Mouse (Mus musculus) layer of hippocampus, adult 11-12 months (tissue): ENCODE measurements at regions not wholly inside any gene's neighbourhood (a gene's known extent, or its start where the extent isn't known, plus 50 kb on each side); places are given as distances from the start of the nearest gene placed in this dataset.

Experiments
- DNase-seq: peaks from one replicate; pipeline ENCODE4 v3.0.0; 2022; ENCODE audit warnings: low spot score

DNA sequence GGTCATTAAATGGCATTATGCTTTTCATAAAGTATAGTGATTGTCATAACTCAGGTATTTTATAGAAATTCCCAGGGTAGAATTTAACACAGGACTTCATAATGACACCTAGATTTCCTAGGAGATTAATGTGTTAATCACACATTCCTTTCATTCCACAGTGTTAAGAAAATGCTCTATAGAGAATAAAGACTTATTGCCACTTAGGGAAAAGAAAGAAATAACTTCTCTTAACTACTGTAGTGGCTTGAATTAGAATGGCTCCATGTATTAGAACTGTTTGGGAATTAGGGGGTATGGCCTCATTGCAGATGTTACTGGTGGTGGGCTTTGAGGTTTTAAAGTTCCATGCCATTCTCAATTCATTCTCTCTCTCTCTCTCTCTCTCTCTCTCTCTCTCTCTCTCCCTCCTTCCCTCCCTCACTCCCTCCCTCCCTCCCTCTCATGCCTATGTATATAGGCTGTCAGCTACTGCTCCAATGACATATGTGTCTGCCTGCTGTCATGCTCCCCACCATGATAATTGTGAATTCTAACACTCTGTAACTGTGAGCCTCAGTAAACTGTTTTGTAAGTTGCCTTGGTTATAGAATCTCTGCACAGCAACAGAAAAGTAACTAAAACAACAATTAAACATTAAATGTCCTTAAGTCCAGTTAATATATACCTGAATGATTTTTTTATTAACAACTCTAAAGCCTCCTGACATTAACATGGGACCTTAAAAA is 425.1 kb upstream of the Depdc1a start:
- no peak for DNase-seq

DNA sequence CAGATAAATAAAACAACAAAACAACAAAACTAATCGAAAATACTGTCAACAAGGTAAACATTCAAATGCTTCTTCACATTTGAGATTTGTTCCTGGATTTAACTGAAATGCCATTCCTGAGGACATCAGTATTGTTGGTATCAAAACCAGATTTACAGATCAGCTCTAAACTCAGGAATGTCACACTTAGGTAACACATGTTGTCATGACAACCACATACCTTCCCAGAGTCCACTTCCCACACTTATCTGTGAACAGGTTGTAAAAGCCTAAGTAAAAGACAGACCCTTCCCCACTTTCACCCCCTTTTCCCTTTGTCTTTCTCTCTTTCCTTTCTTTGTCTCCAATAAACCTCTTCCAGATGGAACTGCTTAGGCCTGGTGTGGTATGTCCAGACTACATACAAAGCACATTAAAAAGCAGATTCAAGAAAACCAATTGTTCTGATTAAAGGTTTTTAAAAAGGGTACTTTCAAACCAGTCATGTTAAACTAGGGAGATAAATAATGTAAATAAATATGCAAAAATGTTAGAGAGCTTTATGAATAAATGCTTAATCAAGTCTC is 438.2 kb upstream of the Depdc1a start:
- no peak for DNase-seq

DNA sequence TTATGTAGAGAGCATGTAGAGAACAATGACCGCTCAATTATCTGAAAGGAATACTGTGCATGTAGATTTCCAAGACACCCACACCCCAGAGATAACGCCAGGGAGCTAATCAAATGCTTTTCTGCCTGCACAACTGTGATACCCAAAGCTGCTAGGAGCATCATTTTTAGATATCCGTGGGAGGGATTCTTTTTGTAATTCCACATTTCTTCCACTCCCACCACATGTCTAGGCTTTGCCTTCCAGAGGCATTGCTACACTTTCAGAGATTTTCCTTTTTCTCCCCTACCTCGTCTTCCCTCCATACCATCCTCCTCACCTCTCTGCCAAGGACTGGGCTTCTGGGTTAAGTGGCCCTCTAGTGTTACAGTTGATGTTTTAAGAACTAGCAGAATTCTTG is 460.4 kb upstream of the Depdc1a start:
- peak; percentile 69 for DNase-seq

GRCm38 (mm10) chr3:159031581-159031980 is 463.7 kb upstream of the Depdc1a start:
- peak; percentile 59 for DNase-seq

DNA sequence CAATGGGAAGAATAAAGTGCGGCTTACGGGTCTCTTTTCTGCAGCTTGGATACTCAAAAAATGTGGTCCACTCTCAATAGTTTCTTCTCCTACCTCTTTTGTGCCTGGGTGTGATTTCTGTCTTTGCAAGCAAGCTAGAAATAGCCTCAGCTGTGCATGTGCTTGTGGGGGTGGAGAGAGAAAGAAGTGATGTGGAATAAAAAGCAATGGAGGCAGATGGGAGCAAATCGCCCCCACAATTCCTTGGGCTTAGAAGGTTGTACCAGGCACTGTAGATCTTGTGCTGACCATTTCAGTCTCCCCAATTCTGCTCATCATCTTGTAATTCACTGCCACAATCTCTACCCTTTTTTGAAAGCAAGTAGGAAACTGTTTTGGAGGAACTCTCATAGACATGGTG is 464.6 kb upstream of the Depdc1a start:
- peak; percentile 53 for DNase-seq

DNA sequence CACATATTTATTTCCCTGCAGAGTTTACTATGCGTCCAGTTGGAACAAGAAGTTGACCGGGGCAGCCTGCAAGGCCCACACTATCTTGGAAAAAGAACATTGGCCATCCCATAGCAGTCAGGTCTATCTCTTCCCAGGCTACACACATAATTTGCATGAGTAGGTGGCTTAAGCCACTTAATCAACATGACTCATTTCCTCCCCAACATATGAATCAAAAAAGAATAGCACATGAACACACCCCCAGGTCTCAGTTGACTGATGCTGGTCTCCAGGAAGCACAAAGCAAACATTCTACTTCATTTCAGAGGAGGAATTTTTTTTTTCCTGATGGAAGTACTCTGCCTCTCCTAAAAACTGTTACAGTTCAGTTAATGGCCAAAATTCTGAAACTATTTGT is 465.3 kb upstream of the Depdc1a start:
- no peak for DNase-seq

DNA sequence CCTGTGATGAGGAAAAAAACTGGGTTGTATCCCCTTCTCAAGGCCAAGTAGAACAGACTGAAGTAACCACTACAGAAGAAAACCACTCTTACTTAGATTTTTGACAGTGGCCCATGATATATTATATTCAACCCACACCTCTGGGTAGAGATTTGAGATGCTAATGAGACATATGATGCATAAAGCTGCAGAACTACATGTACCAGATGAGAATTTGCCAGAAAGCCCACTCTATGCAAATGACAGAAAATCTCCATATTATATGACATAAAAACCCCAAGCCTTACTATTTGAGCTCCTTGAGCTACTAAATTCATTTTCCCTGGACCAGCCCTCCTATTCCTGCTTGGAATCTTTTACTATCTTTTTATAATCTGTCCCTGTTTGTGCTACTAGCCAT is 458.4 kb upstream of the Lrrc7 start:
- no peak for DNase-seq

DNA sequence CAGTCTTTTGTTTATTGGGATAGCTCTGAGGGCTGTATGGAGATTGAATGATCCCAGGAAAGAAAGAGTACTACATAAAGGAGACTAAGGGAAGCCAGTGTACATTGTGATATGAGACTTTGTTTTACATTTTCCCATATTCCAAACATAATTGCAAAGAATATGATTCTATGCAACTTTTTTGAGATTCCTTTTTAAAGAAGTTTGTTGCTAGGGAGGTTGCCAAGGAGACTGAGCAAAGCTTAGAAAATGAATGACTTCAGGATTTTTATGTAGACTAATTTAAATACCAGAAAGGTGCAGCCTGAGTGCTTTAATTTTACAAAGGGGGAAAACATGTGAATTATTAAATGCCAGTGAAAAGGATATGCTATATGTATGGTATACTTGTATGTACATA is 455.2 kb upstream of the Lrrc7 start:
- DNase-seq = no peak

GRCm38 (mm10) chr3:159016426-159016825 is 454.4 kb upstream of the Lrrc7 start:
- no peak for DNase-seq

GRCm38 (mm10) chr3:159010954-159011638 is 449.1 kb upstream of the Lrrc7 start:
- no peak for DNase-seq

GRCm38 (mm10) chr3:159004013-159004412 is 442.0 kb upstream of the Lrrc7 start:
- no peak for DNase-seq

DNA sequence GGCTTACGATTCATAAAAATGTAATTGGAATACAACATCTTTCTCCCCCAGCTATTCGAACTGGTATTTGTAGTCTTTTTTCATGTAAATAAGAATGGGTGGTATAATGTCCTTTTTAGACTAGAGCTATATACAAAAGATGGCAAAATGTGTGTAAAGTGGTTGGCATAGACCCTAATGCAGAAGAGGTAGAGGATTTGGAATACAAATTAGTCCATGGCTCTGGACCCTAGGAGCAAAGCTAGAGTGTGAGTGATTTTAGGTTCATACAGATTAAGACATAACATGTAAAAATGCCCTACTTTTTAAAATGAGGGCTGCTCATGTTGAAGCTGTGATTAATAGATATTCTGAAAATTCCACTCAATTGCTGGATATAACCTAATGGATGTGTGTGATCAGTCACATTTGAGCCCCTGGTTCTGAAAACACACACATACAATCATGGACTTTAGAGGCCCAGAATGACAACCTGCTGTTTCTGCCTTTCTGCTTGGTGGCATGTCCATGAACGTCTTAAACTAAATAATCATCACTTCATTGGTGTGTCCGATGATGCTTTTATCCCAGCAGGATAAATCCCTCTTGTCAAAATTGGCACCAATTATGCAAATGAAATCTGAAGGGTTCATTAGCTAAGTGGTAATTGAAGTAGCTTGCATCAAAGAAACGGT is 423.6 kb upstream of the Lrrc7 start:
- no peak for DNase-seq

DNA sequence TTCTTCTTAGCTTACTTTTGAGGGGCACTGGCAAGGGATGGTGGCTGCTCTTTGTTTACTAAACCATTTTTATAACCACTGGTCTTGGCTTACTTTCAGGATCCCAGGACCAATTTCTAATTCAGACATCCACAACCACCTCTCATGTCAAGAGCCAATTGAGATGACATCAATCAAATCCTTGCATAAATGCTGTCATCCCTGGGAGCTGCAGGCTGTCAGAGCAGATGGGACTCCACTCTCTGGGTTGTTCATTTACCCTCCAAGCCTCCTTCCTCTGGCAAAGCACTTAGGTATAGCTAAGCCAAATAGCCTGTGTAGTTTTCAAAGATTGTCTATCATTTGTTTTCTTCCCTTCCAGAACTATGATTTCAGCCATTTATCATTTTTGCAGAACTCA is 385.0 kb upstream of the Lrrc7 start:
- peak; percentile 2 for DNase-seq

DNA sequence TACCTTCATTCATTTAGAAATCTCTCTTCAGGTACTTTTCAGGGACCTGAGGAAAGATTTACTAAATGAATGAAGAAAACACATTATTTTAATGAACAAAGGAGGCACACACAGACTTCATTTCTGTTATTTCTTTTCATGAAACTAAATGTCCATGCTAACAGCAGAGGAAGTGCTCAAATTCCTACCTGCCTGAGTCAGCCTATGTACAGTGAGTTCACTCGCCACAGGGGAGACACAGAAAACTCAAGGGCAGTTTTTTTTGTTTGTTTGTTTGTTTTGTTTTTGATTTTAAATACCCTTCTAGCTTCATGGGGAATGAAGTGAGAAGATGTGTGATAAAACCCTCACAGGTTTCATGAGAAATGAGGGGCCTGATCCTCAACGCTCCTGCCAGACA is 343.1 kb upstream of the Lrrc7 start:
- DNase-seq = no peak

- no peak for DNase-seq
Observed at GRCm38 (mm10) chr3:158899458-158899857, 337.4 kb upstream of the Lrrc7 start.

GRCm38 (mm10) chr3:158886732-158887386 is 324.8 kb upstream of the Lrrc7 start:
- peak; percentile 16 for DNase-seq

GRCm38 (mm10) chr3:158886301-158886711 is 324.3 kb upstream of the Lrrc7 start:
- DNase-seq = peak; percentile 56
